Mouse (Mus musculus): Measurements from ENCODE around the gene Arl5a. TPM values are rescaled to one million over a fixed set of nuclear protein-coding genes. Genes with fewer than 3 reads are reported as not detected.

Arl5a gene
- total and polyA plus RNA-seq, 3 experiments: 10.0 to 33.9 (median 32.5) TPM

DNA sequence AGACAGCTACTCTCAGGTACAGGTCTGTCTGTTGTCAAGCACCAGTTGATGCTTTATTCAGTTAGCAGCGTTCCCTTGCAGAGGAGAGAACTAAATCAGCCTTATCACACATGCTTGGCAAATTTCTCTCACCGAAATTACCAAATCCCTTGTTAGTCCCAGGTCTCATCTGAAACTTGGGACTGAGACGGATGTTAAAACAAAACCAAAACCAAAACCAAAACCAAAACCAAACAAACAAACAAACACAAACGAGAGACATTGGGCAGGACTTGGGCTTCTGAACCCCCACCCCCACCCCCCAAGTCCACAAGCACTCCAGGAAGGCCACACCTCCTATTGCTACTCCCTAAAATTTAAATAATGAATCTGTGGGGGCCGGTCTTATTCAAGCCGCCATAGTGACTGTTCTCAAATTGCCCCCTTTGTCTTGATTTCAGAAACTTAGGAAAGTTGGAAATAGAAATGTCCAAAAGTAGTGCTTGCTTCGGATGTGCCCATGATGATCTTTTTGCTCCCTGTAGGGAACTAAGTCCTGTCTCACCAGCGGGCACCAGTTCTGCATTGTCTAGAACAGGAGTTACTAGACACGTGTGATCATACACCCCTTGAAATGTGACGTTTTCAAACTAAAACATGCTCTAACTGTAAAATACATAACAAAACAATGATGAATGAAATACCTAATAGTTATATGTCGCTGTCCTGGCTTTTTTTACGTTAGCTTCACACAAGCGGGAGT lies 46.8 kb downstream of the Arl5a start:
- TF ChIP-seq POLR2A (IDR thresholded peaks at IDR 0.05; ENCODE audit: insufficient read depth, low read depth, low read length): no peak
- TF ChIP-seq CTCF (IDR thresholded peaks at IDR 0.05): no peak
- TF ChIP-seq EP300 (IDR thresholded peaks at IDR 0.05; ENCODE audit: insufficient read depth, low read depth, low read length): no peak
- DNase-seq: no peak
- 51% methylated on average over 13 of the region's 13 CpGs for WGBS
- Histone ChIP-seq H3K27ac (no peak overlapping the region), H3K27me3 (ENCODE audit: control insufficient read depth, insufficient read depth, low read length) (no peaks in the 10 kb centered on the region), H3K79me2 (replicated peaks; ENCODE audit: control insufficient read depth, insufficient read depth, low read length) (no peaks in the 10 kb centered on the region), H3K9ac (ENCODE audit: low read depth, low read length) (no peak overlapping the region), H3K36me3 (ENCODE audit: control insufficient read depth, insufficient read depth, low read length) (no peaks in the 10 kb centered on the region), H3K4me3 (no peak overlapping the region), H3K4me1 (ENCODE audit: control insufficient read depth, insufficient read depth, low read length) (no peaks in the 10 kb centered on the region)
- intact Hi-C loops (cut with DNase I): loop anchor here (5.0 kb wide), 1 partner anchor 46 kb away; no protein-coding TSS in a partner anchor

DNA sequence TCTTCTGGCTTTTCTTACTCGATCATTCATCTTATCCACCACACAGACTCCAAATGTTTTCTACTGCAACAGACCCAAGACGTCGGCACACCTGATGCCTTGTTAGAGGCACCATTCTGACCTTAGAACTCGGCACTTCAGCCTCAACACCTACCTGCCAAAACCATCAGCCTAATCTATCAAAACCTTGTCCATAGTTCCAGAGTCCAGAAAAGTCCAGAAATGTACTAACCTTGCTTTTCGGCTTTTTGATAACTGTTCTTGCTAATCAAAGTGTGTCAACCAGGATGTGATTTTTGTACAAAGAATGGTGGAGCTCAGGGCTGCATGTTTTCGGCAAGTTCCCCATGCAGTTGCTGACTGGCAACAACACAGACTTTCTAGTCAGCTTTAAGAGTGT lies 50.0 kb downstream of the Arl5a start:
- 88% methylated on average over 6 of the region's 6 CpGs for WGBS
- Histone ChIP-seq H3K9ac (ENCODE audit: low read depth, low read length) (no peak overlapping the region), H3K36me3 (ENCODE audit: control insufficient read depth, insufficient read depth, low read length) (no peaks in the 10 kb centered on the region), H3K79me2 (replicated peaks; ENCODE audit: control insufficient read depth, insufficient read depth, low read length) (no peaks in the 10 kb centered on the region), H3K4me3 (no peak overlapping the region), H3K27ac (no peak overlapping the region), H3K27me3 (ENCODE audit: control insufficient read depth, insufficient read depth, low read length) (no peaks in the 10 kb centered on the region), H3K4me1 (ENCODE audit: control insufficient read depth, insufficient read depth, low read length) (peaks cover 3% of the 10 kb centered on the region)
- TF ChIP-seq EP300 (IDR thresholded peaks at IDR 0.05; ENCODE audit: insufficient read depth, low read depth, low read length) (no peak), POLR2A (IDR thresholded peaks at IDR 0.05; ENCODE audit: insufficient read depth, low read depth, low read length) (no peak)
- intact Hi-C loops (cut with DNase I): loop anchor here (5.0 kb wide), 1 partner anchor 42 kb away; no protein-coding TSS in a partner anchor
- no peak for DNase-seq

GRCm38 (mm10) chr2:52372480-52372879 lies 52.2 kb downstream of the Arl5a start:
- H3K27ac ChIP-seq: no peak overlapping the region
- no peak overlapping the region for H3K9ac ChIP-seq (ENCODE audit: low read depth, low read length)
- peaks cover 3% of the 10 kb centered on the region for H3K4me1 ChIP-seq (ENCODE audit: control insufficient read depth, insufficient read depth, low read length)
- no peaks in the 10 kb centered on the region for H3K79me2 ChIP-seq (replicated peaks; ENCODE audit: control insufficient read depth, insufficient read depth, low read length)
- no peak overlapping the region for H3K4me3 ChIP-seq
- intact Hi-C loops (cut with DNase I): no loop called here
- no peaks in the 10 kb centered on the region for H3K27me3 ChIP-seq (ENCODE audit: control insufficient read depth, insufficient read depth, low read length)
- TF ChIP-seq POLR2A (IDR thresholded peaks at IDR 0.05; ENCODE audit: insufficient read depth, low read depth, low read length) (no peak), EP300 (IDR thresholded peaks at IDR 0.05; ENCODE audit: insufficient read depth, low read depth, low read length) (no peak), CTCF (IDR thresholded peaks at IDR 0.05) (no peak)
- no peaks in the 10 kb centered on the region for H3K36me3 ChIP-seq (ENCODE audit: control insufficient read depth, insufficient read depth, low read length)
- WGBS: 49% methylated on average over 6 of the region's 6 CpGs
- DNase-seq: no peak

DNA sequence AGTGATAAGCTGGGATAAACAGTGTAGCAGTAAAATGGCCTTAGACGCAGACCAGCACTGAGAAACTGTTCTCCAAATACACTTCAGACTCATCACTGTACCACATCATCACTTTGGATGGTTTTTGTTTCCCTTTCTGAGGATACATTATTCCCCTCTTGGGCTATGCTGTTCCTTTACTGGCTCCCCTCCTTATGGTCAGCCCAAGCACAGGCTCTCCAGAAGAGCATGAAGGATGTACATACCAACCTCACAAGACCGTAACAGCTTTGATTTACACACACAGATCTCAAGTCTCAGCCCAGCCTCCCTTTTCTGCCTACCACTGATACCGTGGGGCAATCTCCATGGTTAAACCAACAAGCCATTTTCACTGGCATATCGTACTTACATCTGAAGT lies 52.6 kb downstream of the Arl5a start:
- TF ChIP-seq CTCF (IDR thresholded peaks at IDR 0.05) (no peak), POLR2A (IDR thresholded peaks at IDR 0.05; ENCODE audit: insufficient read depth, low read depth, low read length) (no peak), EP300 (IDR thresholded peaks at IDR 0.05; ENCODE audit: insufficient read depth, low read depth, low read length) (no peak)
- 78% methylated on average over 4 of the region's 4 CpGs for WGBS
- H3K27me3 ChIP-seq (ENCODE audit: control insufficient read depth, insufficient read depth, low read length): no peaks in the 10 kb centered on the region
- peaks cover 3% of the 10 kb centered on the region for H3K4me1 ChIP-seq (ENCODE audit: control insufficient read depth, insufficient read depth, low read length)
- no peak for DNase-seq
- H3K36me3 ChIP-seq (ENCODE audit: control insufficient read depth, insufficient read depth, low read length): no peaks in the 10 kb centered on the region
- H3K79me2 ChIP-seq (replicated peaks; ENCODE audit: control insufficient read depth, insufficient read depth, low read length): no peaks in the 10 kb centered on the region
- no peak overlapping the region for H3K4me3 ChIP-seq
- H3K9ac ChIP-seq (ENCODE audit: low read depth, low read length): no peak overlapping the region
- no peak overlapping the region for H3K27ac ChIP-seq
- intact Hi-C loops (cut with DNase I): no loop called here

DNA sequence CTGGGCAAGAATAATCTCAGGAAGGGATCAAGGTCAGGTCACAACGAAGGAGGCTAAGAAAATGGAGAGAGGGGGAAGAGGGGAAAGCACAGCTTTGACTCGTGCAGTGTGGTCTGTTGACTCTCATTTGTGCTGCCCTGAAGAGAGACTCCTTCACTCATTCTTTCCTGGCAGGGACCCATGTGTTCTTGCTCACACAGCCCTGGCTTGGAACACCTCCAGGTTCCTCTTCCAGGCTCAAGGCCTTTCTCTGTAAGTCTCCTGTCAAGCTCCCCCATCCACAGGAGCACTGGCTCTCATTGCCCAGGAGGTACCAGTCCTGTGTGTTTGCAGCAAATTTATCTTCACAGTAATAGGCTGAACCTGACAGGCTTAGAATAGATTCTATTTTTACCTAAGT lies 53.6 kb downstream of the Arl5a start:
- no peak overlapping the region for H3K27ac ChIP-seq
- no peaks in the 10 kb centered on the region for H3K79me2 ChIP-seq (replicated peaks; ENCODE audit: control insufficient read depth, insufficient read depth, low read length)
- intact Hi-C loops (cut with DNase I): no loop called here
- H3K27me3 ChIP-seq (ENCODE audit: control insufficient read depth, insufficient read depth, low read length): no peaks in the 10 kb centered on the region
- 0% methylated on average over 2 of the region's 2 CpGs for WGBS
- H3K4me3 ChIP-seq: no peak overlapping the region
- no peak for TF ChIP-seq POLR2A (IDR thresholded peaks at IDR 0.05; ENCODE audit: insufficient read depth, low read depth, low read length)
- TF ChIP-seq EP300 (IDR thresholded peaks at IDR 0.05; ENCODE audit: insufficient read depth, low read depth, low read length): no peak
- no peak for TF ChIP-seq CTCF (IDR thresholded peaks at IDR 0.05)
- peak; percentile 34 to 53 for DNase-seq
- H3K4me1 ChIP-seq (ENCODE audit: control insufficient read depth, insufficient read depth, low read length): peaks cover 3% of the 10 kb centered on the region
- no peaks in the 10 kb centered on the region for H3K36me3 ChIP-seq (ENCODE audit: control insufficient read depth, insufficient read depth, low read length)
- H3K9ac ChIP-seq (ENCODE audit: low read depth, low read length): no peak overlapping the region

DNA sequence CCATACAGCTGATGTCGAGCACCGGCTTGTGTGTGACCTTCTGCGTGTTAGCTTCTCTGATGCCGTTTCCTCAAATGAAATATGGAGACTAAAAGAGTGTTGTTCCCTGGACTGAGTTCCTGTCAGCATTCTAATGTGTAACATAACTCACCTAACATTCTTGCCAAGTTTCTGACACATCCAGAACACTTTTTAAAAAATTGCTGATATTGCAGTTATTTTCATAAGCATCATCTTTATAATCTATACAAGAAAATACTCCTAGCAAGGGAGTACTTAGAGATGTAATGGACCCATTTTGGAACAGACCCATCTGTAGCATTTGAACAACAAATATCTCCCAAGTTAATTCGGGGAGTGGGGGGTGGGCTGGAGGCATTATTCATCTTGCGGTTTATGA lies 55.1 kb downstream of the Arl5a start:
- 92% methylated on average over 6 of the region's 6 CpGs for WGBS
- no peak overlapping the region for H3K4me3 ChIP-seq

More for the DNA sequence above, 55.1 kb downstream of the Arl5a start:
- TF ChIP-seq CTCF (IDR thresholded peaks at IDR 0.05) (no peak), EP300 (IDR thresholded peaks at IDR 0.05; ENCODE audit: insufficient read depth, low read depth, low read length) (no peak), POLR2A (IDR thresholded peaks at IDR 0.05; ENCODE audit: insufficient read depth, low read depth, low read length) (no peak)
- Histone ChIP-seq H3K79me2 (replicated peaks; ENCODE audit: control insufficient read depth, insufficient read depth, low read length) (no peaks in the 10 kb centered on the region), H3K27ac (no peak overlapping the region), H3K36me3 (ENCODE audit: control insufficient read depth, insufficient read depth, low read length) (no peaks in the 10 kb centered on the region), H3K27me3 (ENCODE audit: control insufficient read depth, insufficient read depth, low read length) (no peaks in the 10 kb centered on the region), H3K4me1 (ENCODE audit: control insufficient read depth, insufficient read depth, low read length) (peaks cover 3% of the 10 kb centered on the region), H3K9ac (ENCODE audit: low read depth, low read length) (no peak overlapping the region)
- intact Hi-C loops (cut with DNase I): loop anchor here (10.0 kb wide), 1 partner anchor 1235 kb away; no protein-coding TSS in a partner anchor
- no peak for DNase-seq
